In the genomic region with DNA sequence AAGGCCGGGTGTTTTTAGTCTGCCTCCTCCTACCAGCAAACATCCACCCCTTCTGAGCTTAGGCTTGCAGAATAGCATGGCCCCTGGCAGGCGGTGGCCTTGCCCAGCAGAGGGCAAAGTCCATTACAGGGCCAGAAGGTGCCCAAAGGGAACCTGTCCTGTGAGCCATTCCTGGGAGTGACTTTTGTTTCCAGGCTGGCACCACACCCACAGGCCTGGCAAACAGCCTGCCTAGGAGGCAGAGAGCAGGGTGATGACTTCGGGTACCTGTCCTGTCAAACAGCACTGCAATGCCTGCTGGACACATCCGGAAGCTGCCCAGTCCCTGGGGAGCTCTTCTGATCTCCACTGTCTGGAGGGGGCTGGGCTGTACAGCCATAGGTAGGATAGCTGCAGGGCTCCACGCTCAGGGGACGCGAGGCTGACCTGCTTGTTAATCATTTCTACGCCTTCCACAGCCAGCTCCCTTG, we compare ENCODE assay signal across 12 mouse cellular contexts. TPM values are rescaled to one million over a fixed set of nuclear protein-coding genes. Genes with fewer than 3 reads are reported as not detected.
DNase-seq lines count a peak whose midpoint lies in the region; ATAC-seq and TF ChIP-seq lines count a peak whose summit lies in the region.
"Had no signal": no experiment of that assay in that cellular context is flagged by ENCODE, and none has a peak within 500 bp of the region (broad histone marks: within the 10 kb centered on the region; RNA-seq: fewer than 3 reads in every experiment).

No protein-coding gene starts in this region.

- H3K4me1 ChIP-seq in midbrain, embryonic 16.5 days (ENCODE audit: control insufficient read depth, insufficient read depth, low read length) = no peaks in the 10 kb centered on the region
- H3K4me1 ChIP-seq in midbrain, embryonic 15.5 days = no peaks in the 10 kb centered on the region
- H3K4me1 ChIP-seq in limb, embryonic 12.5 days (replicated peaks) = peaks cover 34% of the 10 kb centered on the region
- H3K4me1 ChIP-seq: hindbrain, embryonic 15.5 days had no signal

- no peak overlapping the region for H3K27ac ChIP-seq in midbrain, embryonic 16.5 days (ENCODE audit: low read length)
- no peak overlapping the region for H3K27ac ChIP-seq in midbrain, embryonic 15.5 days
- H3K27ac ChIP-seq in limb, embryonic 12.5 days = no peak overlapping the region
- no peak overlapping the region for H3K27ac ChIP-seq in left cerebral cortex, adult 2 months
- H3K27ac ChIP-seq: hindbrain, embryonic 15.5 days had no signal

- TF ChIP-seq CTCF in left cerebral cortex, adult 2 months (IDR thresholded peaks at IDR 0.05) = no peak

- 45% methylated on average over 8 of the region's 8 CpGs for WGBS in midbrain, embryonic 16.5 days
- whole genome bisulfite sequencing in midbrain, embryonic 15.5 days = 58% methylated on average over 8 of the region's 8 CpGs
- WGBS in limb, embryonic 12.5 days = 19% methylated on average over 8 of the region's 8 CpGs

- peak; percentile 29 for DNase-seq in adrenal gland, postnatal 10 days
- no peak for DNase-seq in adrenal gland, postnatal 36 days
- no peak for DNase-seq in left cerebral cortex, adult 2 months (ENCODE audit: extremely low spot score in 1 of 2, low spot score in 2 of 2)
- DNase-seq in spleen, postnatal 36 days (ENCODE audit: low spot score in 2 of 2) = no peak
- no peak for DNase-seq in ovary, postnatal 36 days (ENCODE audit: low spot score)

- H3K9ac ChIP-seq in midbrain, embryonic 16.5 days (ENCODE audit: low read depth, low read length) = 0 out of 2 replicates have a peak overlapping the region, but pooled peaks have one; percentile 25
- no peak overlapping the region for H3K9ac ChIP-seq in midbrain, embryonic 15.5 days
- H3K9ac ChIP-seq in limb, embryonic 12.5 days (replicated peaks) = peak overlapping the region; percentile 37; the same call in 1 of the 2 replicates
- H3K9ac ChIP-seq: hindbrain, embryonic 15.5 days had no signal

- no peak for ATAC-seq in midbrain, embryonic 16.5 days
- ATAC-seq in midbrain, embryonic 15.5 days (replicated peaks) = no peak
- no peak for ATAC-seq in limb, embryonic 12.5 days (ENCODE audit: insufficient number of reproducible peaks, insufficient read depth, low FRiP score, low TSS enrichment, low read depth)

- no peak overlapping the region for H3K4me2 ChIP-seq in midbrain, embryonic 16.5 days (ENCODE audit: low read length)
- no peak overlapping the region for H3K4me2 ChIP-seq in midbrain, embryonic 15.5 days
- no peak overlapping the region for H3K4me2 ChIP-seq in limb, embryonic 12.5 days
- H3K4me2 ChIP-seq: hindbrain, embryonic 15.5 days had no signal

- peaks cover 8% of the 10 kb centered on the region for H3K27me3 ChIP-seq in midbrain, embryonic 16.5 days (ENCODE audit: control insufficient read depth, insufficient read depth, low read depth, low read length)
- peaks cover 6% of the 10 kb centered on the region for H3K27me3 ChIP-seq in midbrain, embryonic 15.5 days (replicated peaks)
- peaks cover 20% of the 10 kb centered on the region for H3K27me3 ChIP-seq in limb, embryonic 12.5 days

- H3K4me3 ChIP-seq in midbrain, embryonic 16.5 days (ENCODE audit: low read depth, low read length) = no peak overlapping the region
- H3K4me3 ChIP-seq in midbrain, embryonic 15.5 days = no peak overlapping the region
- no peak overlapping the region for H3K4me3 ChIP-seq in limb, embryonic 12.5 days (replicated peaks)
- H3K4me3 ChIP-seq in left cerebral cortex, adult 2 months = no peak overlapping the region
- H3K4me3 ChIP-seq: hindbrain, embryonic 15.5 days; myocyte had no signal

- no peaks in the 10 kb centered on the region for H3K36me3 ChIP-seq in midbrain, embryonic 16.5 days (ENCODE audit: control insufficient read depth, insufficient read depth, low read length)
- H3K36me3 ChIP-seq in midbrain, embryonic 15.5 days (replicated peaks) = no peaks in the 10 kb centered on the region
- H3K36me3 ChIP-seq in limb, embryonic 12.5 days = no peaks in the 10 kb centered on the region
- H3K36me3 ChIP-seq: hindbrain, embryonic 15.5 days had no signal

- no peaks in the 10 kb centered on the region for H3K9me3 ChIP-seq in midbrain, embryonic 16.5 days (replicated peaks; ENCODE audit: control insufficient read depth, low read length, poor library complexity, severe bottlenecking)
- H3K9me3 ChIP-seq in midbrain, embryonic 15.5 days = no peaks in the 10 kb centered on the region
- H3K9me3 ChIP-seq in limb, embryonic 12.5 days = no peaks in the 10 kb centered on the region
- H3K9me3 ChIP-seq: hindbrain, embryonic 15.5 days had no signal

- intact Hi-C loops in left cerebral cortex, adult 2 months (cut with DNase I) = no loop called here

RNA-seq across cellular contexts. Expression of a gene that starts 7.2 kb away (rescaled TPM):
- 1 to 10 TPM; 1.7 to 2.4 TPM for total RNA-seq in adrenal gland, postnatal 10 days (2021)
- under 1 TPM; 0.13 to 0.59 TPM for total RNA-seq in adrenal gland, postnatal 36 days (2021)
- 1.1 and 1.6 TPM in 2 replicates for polyA plus RNA-seq in midbrain, embryonic 16.5 days (2015; fragmentation: Nextera tagmentation; extraction: Ambion mirVana)
- polyA plus RNA-seq in midbrain, embryonic 15.5 days (2015; fragmentation: Nextera tagmentation; extraction: Ambion mirVana) = 0.96 and 1.4 TPM in 2 replicates
- polyA plus RNA-seq in limb, embryonic 12.5 days (2016; fragmentation: Nextera tagmentation; extraction: Ambion mirVana) = 4.2 and 5.2 TPM in 2 replicates
- under 1 TPM; 0.34 to 0.63 TPM for total RNA-seq in left cerebral cortex, adult 2 months (2021)
- total RNA-seq: common myeloid progenitor, adult 5-6 weeks had no signal
- polyA plus RNA-seq: myocyte had no signal

RNA-seq across cellular contexts. Expression of a gene that starts 41.6 kb away (rescaled TPM):
- total RNA-seq in adrenal gland, postnatal 10 days (2021) = not detected
- not detected for total RNA-seq in adrenal gland, postnatal 36 days (2021)
- 0.25 TPM in 1 of 2 replicates, not detected in the other for polyA plus RNA-seq in midbrain, embryonic 16.5 days (2015; fragmentation: Nextera tagmentation; extraction: Ambion mirVana)
- not detected in 2 replicates for polyA plus RNA-seq in midbrain, embryonic 15.5 days (2015; fragmentation: Nextera tagmentation; extraction: Ambion mirVana)
- polyA plus RNA-seq in limb, embryonic 12.5 days (2016; fragmentation: Nextera tagmentation; extraction: Ambion mirVana) = 0.33 TPM in 1 of 2 replicates, not detected in the other
- not detected for total RNA-seq in left cerebral cortex, adult 2 months (2021)
- total RNA-seq: common myeloid progenitor, adult 5-6 weeks had no signal
- polyA plus RNA-seq: brain, embryonic 14.5 days; hindbrain, embryonic 15.5 days; myocyte had no signal
